Mouse (Mus musculus) right cerebral cortex, adult 2 months (tissue): ENCODE results near the gene 2310057J18Rik.
A peak's percentile ranks its signal among the peaks of the same experiment; 100 is the strongest.
"Not testable (repeated sequence)": the region's sequence is repeated elsewhere in the genome, so short reads cannot be mapped to it uniquely, and the experiment has no call there.

ENCODE experiments used
- DNase-seq, 2 experiments: peaks; one replicate each; pipeline ENCODE4 v3.0.0; 2021 to 2022; ENCODE audit warnings: low spot score in 2 of 2

2310057J18Rik gene

DNA sequence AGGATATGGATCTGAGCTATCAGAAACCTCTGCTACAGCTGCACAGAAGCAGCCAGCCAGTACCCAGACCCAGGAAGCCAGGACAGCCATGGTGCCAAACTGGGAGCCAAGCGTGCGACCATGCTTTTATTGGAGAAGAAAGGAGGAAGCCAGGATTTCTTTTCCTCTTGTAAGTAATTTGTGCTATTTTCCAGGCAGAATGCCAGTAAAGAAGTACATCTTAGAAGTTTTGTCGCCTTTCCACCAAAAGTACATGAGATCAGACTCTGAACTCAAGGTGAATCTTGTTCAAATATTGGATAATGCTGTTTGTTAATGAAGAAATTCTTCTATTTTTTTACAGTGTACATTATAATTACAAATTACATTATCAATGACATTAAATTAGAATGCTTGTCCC, at the start of gene 2310057J18Rik:
TSS of gene 2310057J18Rik (minus strand) at position 101 of the 400 bp plus-strand sequence.
- no peak for DNase-seq

DNA sequence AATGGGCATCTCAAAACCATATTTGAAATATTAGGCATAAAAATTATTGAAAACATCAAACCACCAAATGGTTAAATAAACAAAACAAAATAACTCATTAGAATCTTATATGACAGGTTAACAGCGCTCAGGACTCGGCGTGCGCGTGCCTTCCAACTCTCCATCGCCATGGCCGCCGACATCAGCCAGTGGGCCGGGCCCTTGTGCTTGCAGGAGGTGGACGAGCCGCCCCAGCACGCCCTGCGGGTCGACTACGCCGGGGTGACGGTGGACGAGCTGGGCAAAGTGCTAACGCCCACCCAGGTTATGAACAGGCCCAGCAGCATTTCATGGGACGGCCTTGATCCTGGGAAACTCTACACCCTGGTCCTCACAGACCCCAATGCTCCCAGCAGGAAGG, 43.9 kb upstream of the 2310057J18Rik start:
- not testable (repeated sequence) for DNase-seq

DNA sequence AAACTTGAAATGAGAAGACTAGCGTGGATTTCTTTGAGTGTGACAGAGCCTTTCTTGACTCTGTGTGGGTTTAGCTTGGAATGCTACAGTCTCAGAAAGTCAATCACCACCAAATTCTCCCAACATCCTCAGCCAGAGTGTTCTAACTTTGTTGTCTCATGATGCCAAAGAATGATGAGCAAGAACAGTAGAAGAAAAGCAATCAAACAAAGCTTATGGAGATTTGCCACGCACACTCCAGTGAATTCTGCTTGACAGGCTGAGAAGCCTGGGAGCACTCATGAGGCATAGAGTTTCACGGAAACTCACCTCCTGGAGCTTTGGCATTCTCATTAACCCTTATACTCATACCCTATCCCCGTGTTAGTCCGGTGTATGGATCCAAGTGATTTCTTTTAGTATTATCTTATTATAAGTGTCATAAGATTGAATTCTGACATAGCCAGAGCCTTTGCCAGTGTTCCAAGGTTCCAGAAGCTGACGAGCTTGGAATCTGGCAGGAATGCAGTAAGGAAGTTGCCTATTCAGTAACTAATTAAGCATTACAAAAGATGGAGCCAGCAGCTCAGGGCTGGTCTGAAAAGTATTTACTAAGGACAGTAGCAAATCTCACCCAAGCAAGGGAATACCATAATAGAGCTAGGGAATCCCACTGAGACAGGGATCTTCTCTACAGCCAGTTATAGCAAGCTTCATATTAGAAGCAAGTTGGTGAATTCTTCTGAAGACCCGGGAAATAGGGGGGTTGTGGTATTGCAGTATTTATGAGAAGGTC, 33.6 kb upstream of the 2310057J18Rik start:
- DNase-seq, result no peak

DNA sequence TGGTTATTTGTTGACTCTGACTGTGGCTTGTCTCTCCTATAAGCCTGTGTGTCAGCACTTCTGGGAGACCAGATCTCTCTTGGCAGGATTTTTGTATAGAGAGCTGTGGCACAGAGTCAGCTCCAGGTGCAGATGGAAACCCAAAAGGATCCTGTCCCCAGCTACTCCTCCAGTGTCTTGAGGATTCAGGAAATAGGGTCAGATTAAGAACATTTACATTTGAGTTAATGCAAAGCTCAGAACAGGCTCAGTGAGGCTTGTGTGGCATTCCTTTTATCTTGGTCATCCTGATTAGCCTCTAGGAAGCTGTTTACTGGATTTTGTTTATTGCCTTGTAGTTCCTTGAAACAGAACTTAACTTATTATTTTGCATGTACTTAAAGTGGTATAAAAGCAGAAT, 11.7 kb upstream of the 2310057J18Rik start:
- DNase-seq, result no peak

DNA sequence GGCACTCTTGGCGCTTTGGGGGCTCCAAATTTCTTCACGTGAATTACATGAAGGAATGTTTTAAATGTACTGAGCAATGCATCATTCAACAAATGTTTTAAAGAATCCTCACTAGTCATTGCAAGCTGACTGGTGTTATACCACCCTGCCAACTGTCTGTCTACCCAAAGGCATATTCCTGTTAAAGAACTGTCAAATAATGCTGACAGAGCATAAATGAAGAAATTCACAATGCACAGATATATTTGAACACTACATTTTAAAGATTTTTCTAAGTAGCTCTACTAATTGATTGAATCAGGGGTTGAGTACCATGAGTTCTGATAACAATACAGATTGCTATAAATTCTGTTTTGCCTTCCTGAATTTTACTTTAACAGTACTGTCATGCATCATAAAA, 2.9 kb upstream of the 2310057J18Rik start:
- no peak for DNase-seq

DNA sequence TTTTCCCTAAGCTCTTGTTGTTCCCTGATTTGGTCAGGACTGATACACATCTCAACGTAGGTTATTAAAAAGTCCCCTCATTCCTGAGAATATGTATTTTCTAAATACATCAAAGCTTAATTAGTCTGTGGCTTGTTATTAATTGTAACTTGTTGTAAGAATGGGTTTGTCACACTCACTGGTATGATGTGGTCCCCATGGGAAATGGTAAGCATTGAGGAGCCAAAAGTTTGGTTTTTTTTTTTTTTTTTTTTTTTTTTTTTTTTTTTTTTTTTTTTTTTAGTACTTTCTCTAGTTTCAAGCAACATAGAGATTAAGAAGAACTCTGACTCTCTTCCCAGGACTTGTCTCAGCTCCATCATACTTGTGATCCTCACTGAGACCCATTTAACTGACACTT, 17.9 kb downstream of the 2310057J18Rik start:
- no peak for DNase-seq

DNA sequence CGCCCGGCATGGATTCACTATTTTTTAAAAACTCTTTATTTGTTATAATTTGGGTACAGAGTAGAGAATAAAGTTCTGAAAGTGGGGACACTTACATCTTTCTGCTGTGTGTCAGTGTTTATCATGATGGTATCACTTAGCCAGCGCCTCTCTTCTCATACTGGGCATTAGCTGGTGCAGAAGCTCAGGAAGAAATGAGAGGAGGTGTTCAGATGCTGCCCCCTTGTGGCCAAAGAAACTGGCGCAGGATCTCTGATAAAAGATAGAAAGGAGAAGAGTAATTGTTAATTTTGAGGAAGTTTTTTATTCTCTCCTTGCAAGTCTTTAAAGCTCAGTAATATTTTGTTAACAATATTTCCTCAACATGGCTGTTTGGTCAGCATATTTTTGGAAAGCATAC, 31.0 kb downstream of the 2310057J18Rik start:
- DNase-seq, result peak; percentile 83 to 84

DNA sequence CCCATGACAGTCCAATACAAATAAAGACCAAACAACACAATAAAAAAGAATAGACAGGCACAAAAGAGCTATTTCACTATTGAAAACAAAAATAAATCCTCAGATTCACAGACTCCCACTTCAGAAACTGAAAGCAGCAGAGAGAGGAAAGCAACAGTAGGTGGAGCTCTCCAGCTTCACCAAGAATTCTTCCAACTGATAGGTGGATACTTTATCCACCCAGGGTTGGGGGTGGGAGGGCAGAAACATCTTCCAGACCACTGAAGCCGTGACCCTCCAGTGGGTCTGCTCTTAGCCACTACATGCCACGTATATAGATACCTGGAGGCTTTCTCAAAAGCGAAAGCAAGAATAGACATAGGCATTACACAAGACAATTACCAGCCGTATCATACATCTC, 31.6 kb downstream of the 2310057J18Rik start:
- peak in 1 of 2 experiments; percentile 5 for DNase-seq
